Mouse (Mus musculus) MN1 (cell line): ENCODE data around the gene Cers2.
A peak's percentile ranks its signal among the peaks of the same experiment; 100 is the strongest.

ENCODE experiments used
- DNase-seq: peaks from one replicate; pipeline ENCODE4 v3.0.0-alpha.2; 2016; ENCODE audit warnings: low spot score

The Cers2 gene

DNA sequence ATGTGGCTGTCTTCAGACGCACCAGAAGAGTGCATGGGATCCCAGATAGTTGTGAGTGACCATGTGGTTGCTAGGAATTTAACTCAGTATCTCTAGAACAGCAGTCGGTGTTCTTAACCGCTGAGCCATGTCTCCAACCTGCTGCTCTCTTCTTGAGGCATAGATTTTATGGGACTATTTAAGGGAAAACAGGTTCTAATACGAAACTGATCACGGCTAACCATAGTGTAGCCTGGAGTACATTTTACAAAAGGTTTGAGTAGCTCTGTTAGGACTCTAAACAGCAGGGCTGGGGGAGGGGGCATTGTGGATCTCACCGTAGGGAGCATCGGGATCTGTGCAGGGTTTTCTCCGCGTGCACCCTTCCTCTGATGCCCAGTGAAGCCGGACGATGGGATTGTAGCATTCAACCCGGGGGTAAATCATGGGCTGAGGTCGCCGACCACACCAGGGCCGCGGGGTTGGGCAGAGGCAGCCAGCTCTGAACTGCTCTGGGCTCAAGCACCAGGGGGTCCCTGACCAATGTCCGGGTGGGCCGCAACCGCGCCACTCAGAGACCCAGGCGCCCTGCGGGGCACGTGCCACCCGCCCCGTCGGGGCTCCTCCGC lies at the start of gene Cers2:
TSS of gene Cers2 (plus strand) at position 306 of the 608 bp plus-strand sequence.
- peak; percentile 59 for DNase-seq

DNA sequence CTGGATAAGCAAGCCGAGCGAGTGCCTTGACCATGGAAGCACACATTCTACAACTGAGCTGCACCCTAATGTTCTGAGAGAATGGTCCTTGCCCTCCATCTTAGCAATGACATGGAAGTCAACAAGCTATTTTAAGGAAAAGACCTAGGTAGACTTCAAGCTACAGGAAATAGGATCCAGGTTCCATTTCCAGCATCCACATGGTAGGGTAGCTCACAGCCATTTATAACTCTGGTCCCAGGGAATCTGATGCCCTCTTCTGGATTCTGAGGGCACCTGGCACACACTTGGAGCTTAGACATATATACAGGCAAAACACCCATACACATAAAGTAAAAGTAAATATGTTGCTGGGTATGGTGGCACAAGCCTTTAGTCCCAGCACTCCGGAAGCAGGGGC lies 48.5 kb upstream of the Cers2 start:
- no peak for DNase-seq

DNA sequence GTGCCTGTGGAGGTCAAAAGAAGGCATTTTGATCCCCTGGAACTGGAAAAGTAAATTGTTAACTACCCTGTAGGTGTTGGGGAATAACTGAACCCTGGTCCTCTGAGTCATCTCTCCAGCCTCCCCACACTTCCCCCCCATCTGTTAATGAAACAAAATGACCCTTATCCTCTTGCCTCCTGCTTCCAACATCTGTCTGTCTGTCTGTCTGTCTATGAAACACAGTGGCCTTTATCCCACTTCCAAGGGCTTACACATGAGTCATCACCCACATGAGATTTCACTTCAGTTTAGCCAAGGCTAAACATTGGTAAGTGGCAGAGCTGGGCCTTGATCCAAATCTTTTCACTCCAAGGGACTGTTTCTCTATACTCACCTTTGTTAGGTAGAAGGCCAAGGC lies 46.7 kb upstream of the Cers2 start:
- DNase-seq: no peak

DNA sequence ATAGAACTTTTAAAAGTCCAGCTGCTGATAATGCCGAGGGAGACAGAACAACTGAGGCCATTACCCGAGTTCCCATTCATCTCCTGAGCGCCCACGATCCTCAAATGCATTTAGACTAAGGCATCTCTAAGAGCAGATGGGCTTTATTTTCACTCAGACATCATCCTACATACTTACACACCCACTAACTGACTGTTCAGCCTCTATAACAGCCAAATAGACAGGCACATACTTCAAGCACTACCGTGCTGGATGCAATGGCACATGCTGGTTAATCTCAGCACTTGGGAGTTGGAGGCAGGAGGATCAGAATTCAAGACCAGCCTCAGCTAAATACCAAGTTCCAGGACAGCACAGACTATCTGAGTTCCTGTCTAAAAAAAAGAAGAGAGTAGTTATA lies 44.8 kb upstream of the Cers2 start:
- no peak for DNase-seq

- DNase-seq: no peak
These were observed 43.7 kb upstream of the Cers2 start for GRCm38 (mm10) chr3:95270766-95271364.

DNA sequence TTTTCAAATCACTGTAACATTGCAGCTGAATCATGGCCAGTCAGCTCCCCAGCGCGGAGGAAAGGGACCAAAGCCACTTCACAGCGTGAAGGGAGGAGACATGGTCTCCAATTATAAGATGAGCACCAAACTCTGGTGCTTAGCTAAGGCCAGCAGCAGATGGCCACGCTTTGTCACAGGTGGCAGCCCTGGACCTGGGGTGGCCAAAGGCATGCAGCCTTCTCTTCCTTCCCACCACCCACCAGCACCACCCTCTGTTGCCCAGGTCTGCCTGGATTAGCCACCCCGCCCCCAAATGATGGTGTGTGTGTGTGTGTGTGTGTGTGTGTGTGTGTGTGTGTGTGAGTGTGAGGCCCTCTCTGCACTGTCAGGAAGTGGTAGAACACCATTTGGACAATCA lies 41.1 kb upstream of the Cers2 start:
- no peak for DNase-seq

GRCm38 (mm10) chr3:95274453-95274852 lies 40.1 kb upstream of the Cers2 start:
- DNase-seq: no peak

- no peak for DNase-seq
These were observed 39.4 kb upstream of the Cers2 start for GRCm38 (mm10) chr3:95275161-95275560.

DNA sequence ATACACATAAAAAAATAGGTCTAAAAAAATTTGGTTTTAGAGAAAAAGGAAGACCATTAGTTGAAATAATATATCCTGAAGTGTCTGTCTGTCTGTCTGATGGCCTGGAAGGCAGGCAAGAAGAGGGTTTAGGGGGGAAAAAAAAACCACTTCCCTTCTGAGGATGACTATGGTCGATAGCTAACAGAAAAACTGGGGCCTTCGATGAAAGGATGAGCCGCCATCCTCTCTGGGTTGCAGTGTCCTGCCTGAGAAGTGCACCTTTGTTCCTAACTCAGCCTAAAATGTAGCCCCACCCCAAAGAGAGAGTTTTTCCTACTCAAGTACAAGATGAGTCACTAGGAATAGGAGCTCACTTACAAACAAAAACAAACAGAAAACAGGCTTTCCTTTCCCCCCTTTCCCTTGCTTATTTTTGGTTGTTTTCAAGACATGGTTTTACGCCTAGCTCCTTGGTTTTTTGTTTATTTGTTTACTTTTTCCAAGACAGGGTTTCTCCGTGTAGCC lies 38.1 kb upstream of the Cers2 start:
- no peak for DNase-seq

DNA sequence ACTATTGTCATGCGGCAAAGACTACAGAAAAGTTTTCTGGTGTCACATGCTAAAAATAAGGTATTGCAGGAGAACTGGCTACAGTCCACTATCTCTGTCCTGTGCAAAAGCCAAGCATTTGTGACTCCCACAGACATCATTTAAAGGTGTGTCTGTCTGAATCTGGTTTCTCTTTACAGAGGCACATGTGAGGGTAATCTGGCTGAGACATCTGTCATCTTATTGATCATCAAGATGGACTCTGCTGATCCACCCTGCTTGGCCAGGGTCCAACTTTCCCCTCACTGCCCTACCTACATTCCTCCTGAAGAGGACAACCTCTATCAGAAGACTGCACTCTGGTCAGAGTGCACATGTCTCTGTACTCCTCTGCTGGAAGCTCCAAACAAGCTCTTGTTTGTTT lies 37.4 kb upstream of the Cers2 start:
- no peak for DNase-seq

GRCm38 (mm10) chr3:95280747-95281146 lies 33.8 kb upstream of the Cers2 start:
- DNase-seq: no peak

DNA sequence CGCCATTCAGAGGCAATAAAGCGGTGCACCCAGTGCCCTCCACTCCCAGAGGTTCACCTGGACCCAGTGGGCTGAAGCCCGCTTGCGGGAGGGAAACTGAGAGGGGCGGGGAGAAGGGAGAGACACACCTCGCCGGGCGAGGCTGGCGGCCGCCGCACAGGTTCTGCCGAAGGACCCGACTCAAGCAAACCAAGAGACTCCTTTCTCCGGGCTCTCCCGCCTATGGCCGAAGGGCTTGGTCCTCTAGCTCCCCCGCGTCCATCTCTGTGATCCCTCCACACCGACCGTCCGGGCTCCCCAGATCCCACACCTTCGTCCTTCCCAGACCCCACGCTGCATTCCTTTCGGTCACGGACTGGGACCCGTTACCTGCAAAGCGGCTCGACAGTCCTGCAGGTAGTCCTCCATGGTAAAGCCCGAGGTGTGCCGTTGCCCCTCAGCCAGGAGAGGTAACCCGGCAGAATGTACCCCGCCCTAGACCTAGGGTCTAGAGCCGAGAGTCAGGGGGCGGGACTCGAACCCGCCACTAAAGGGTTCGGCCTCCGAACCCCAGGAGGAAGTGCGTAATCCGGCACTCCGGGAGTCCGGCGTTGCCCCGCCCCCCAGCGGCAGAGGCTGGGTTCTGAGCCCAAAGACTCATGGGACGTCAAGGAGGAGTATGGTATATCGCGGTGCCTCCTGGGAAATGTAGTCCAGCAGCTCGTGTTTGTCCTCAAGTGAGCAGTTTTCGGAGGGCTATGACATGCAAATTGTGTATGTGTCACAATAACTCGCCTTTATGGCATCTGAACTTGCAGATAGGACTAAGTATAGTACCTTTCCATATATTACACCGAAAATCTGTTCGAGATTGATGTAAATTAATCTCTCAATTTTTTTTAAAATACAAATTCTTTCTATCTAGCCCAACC lies 33.1 kb upstream of the Cers2 start, which contains the start of the genes Mindy1 and Prune1:
TSS of gene Mindy1 (plus strand) at position 130 of the 911 bp plus-strand sequence.
TSS of gene Prune1 (minus strand) at position 861 of the 911 bp plus-strand sequence.
- DNase-seq: peak; percentile 98

DNA sequence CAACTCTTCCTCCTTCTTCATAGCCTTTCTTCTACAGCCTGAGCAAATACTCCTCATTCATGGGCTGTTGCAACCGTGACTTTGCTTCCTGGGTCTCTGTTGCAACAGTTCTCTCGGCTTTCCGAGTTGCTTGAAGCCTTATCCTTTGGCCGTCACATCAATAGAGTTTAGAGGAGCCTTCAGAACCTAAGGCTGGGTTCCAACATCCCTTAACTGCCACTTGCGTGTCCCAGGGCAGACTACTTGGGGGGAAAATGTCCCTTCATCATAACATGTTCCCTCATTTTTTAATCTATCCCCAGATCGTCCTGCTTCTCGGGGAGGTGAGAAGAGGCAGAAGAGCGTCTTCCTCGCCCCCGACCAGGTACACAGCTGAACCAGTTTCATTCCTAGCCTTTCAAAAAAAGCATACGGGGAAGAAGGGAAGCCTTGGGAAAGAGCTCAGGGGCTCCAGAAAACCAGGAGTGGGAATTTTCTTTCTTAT lies 32.2 kb upstream of the Cers2 start:
- peak; percentile 45 for DNase-seq

DNA sequence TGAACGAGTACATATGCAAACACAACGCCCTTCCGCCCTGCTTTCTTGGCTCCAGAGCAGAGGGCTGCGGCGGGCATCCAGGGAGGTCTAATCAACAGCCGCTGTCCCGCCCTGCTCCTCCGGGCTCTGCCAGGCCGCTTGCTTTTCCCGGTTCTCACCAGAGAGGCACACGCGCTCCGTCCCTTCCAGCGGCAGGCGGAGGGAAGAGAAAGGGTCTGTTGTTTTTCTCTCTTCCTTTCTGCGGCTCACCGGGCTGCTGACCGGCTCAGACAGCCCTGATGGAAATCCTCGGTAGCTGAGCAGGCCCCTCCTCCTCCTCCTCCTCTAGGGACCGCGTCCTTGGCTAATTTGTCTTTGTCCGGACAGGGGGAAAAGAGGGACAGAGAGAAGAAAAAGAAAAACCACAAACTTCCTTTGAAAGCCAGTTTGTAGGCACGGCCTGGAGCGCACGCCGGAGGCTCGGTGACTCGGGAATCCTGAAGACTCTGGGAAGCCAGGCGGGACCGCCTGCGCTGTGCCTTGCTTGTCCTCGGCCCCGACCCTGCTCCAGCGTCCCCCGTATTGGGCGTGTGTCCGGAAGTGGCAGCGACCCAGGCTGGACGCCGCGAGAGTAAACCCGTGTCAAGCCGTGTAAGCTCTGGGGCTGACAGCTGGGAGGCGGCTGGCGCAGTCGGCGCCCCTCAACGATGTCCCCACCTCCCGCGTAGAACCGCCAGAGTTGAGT lies 31.6 kb upstream of the Cers2 start:
- peak; percentile 91 for DNase-seq

DNA sequence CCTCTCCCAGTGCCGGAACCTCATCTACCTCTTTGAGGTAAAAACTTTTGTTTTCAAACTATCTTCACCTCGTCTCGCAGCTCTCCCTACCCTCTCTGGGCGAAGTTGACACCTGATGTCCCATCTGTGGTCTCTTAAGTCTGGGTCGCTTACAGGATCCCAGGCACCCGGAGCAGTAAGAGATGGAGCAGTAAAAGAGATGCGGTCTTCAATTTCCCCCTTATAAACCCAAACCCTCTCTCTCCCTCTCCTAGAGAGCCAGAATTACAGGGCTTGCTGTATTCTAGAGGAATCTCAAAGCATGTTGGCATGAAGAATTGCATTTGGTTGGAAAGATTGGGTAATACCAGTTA lies 31.0 kb upstream of the Cers2 start:
- no peak for DNase-seq

GRCm38 (mm10) chr3:95284062-95284461 lies 30.5 kb upstream of the Cers2 start:
- no peak for DNase-seq

GRCm38 (mm10) chr3:95284501-95285281 lies 29.9 kb upstream of the Cers2 start:
- no peak for DNase-seq

GRCm38 (mm10) chr3:95285390-95285789 lies 29.2 kb upstream of the Cers2 start:
- no peak for DNase-seq

DNA sequence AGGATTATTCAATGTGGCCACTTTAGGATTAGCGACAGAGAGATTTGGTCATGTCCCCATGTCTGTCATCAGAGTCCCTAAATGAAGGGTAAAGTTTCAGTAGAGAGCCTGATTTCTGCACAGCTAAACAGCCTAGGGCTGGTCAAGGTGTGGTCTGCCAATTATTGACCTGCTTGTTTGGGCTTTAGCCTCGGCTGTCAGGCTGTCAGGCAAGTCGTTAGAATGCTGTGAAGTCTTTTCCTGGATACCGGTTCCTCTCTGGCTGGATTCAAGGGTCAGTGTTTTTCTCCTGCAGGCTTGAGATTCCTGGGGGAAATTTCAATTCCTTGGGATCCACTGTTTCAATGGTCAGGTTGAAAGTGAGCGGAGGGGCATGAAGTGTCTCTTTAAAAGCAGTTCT lies 28.6 kb upstream of the Cers2 start:
- no peak for DNase-seq

DNA sequence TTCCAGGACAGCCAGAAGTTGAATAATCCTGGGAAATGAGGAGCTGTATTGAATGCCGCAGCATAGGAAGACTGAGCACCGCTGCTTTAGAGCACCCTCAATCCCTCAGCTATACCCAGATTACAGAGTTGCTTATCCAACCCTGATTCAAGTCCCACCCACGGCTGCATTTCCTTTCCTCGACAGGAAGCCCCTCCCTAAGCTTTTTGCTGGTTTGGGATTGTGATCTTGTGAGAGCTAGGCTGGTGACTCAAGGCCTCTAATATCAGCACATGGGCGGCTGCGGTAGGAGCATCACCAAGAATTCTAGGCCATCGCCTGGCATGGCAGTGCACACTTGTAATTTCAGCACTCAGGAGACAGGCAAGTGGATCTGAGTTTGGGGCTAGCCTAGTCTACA lies 28.1 kb upstream of the Cers2 start:
- DNase-seq: no peak

DNA sequence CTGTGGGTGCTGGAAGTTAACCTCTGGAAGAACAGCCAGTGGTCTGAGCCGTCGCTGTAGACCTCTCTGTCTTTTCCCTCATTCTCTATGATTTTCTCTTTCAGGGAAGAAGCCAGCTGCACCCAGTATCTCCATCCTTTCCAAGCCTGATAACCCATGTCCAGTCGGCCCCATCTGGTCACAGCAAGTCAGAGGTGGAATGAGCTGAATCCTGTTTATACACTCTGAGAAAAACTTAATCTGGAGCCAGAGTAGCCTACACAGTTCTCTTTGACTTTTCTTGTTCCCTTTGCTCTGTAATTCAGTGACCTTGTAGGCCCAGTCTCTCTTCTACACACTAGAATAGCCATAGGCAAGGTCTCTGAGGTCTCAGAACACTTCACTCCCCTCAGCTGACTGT lies 27.1 kb upstream of the Cers2 start:
- no peak for DNase-seq
